Mouse (Mus musculus) ES-Bruce4 (cell line): Measurements from ENCODE around the gene Fam57b. TPM values are rescaled to one million over a fixed set of nuclear protein-coding genes. Genes with fewer than 3 reads are reported as not detected.

Source experiments
- H3K27ac ChIP-seq: 2 replicates; pipeline ENCODE4 v1.5.1; 2012; ENCODE audit warnings: low read length, inconsistent platforms; ENCODE audit not compliant: insufficient read depth
- H3K27me3 ChIP-seq: 2 replicates; pipeline ENCODE4 v1.6.1; 2012; ENCODE audit warnings: mild to moderate bottlenecking, low read length, inconsistent platforms; ENCODE audit not compliant: control insufficient read depth, poor library complexity, insufficient read depth, severe bottlenecking
- H3K36me3 ChIP-seq: 2 replicates; pipeline ENCODE4 v1.6.1; 2012; ENCODE audit warnings: inconsistent platforms, mild to moderate bottlenecking, low read length, moderate library complexity; ENCODE audit not compliant: control insufficient read depth, poor library complexity, insufficient read depth, severe bottlenecking
- H3K4me1 ChIP-seq: one replicate; pipeline ENCODE4 v1.8.1; 2011; ENCODE audit warnings: low read length; ENCODE audit not compliant: control insufficient read depth, insufficient read depth
- H3K4me3 ChIP-seq: 2 replicates; pipeline ENCODE4 v1.5.1; 2011; ENCODE audit warnings: low read depth, mild to moderate bottlenecking, low read length
- H3K9ac ChIP-seq: 2 replicates; pipeline ENCODE4 v1.6.1; 2012; ENCODE audit warnings: low read depth, mild to moderate bottlenecking, inconsistent platforms; ENCODE audit not compliant: poor library complexity, severe bottlenecking
- H3K9me3 ChIP-seq: replicated peaks from 2 replicates; pipeline ENCODE4 v1.6.1; 2012; ENCODE audit warnings: mild to moderate bottlenecking, low read length, inconsistent platforms; ENCODE audit not compliant: control insufficient read depth, poor library complexity, insufficient read depth, severe bottlenecking
- CTCF ChIP-seq: IDR thresholded peaks from one replicate; pipeline ENCODE4 v1.8.1; 2011; ENCODE audit warnings: low read depth, low read length
- EP300 ChIP-seq: IDR thresholded peaks from 2 replicates; pipeline ENCODE4 v1.6.1; 2011; ENCODE audit warnings: low read depth, low read length; ENCODE audit not compliant: insufficient read depth
- POLR2A ChIP-seq: IDR thresholded peaks from one replicate; pipeline ENCODE4 v1.8.1; 2011; ENCODE audit warnings: low read length; ENCODE audit not compliant: insufficient read depth
- polyA plus RNA-seq: library from polyadenylated mRNA; stranded (reverse); fragments of >200 nt; gene quantifications from 2 replicates; pipeline ENCODE4 v1.2.4, GENCODE M21; 2011; ENCODE audit warnings: low read depth; ENCODE audit not compliant: missing spikeins, insufficient read depth, insufficient read length

Gene Fam57b
- polyA plus RNA-seq, 1 experiment, result 2.7 TPM

GRCm38 (mm10) chr7:126803181-126803580 is 5.7 kb downstream of the Fam57b start:
- no peaks in the 10 kb centered on the region for H3K36me3 ChIP-seq

GRCm38 (mm10) chr7:126803751-126804150 is 6.3 kb downstream of the Fam57b start:
- no peak overlapping the region for H3K9ac ChIP-seq
- H3K4me3 ChIP-seq, result no peak overlapping the region
- H3K9me3 ChIP-seq, result no peaks in the 10 kb centered on the region
- H3K27ac ChIP-seq, result no peak overlapping the region
- no peak for TF ChIP-seq CTCF
- TF ChIP-seq POLR2A, result no peak
- TF ChIP-seq EP300, result no peak
- no peaks in the 10 kb centered on the region for H3K27me3 ChIP-seq
- no peaks in the 10 kb centered on the region for H3K36me3 ChIP-seq
- H3K4me1 ChIP-seq, result no peaks in the 10 kb centered on the region

More at GRCm38 (mm10) chr7:126803181-126803580, 5.7 kb downstream of the Fam57b start:
- TF ChIP-seq EP300, result no peak
- TF ChIP-seq CTCF, result no peak
- TF ChIP-seq POLR2A, result no peak
- H3K4me1 ChIP-seq, result no peaks in the 10 kb centered on the region
- H3K9me3 ChIP-seq, result no peaks in the 10 kb centered on the region
- H3K27ac ChIP-seq, result no peak overlapping the region
- no peak overlapping the region for H3K9ac ChIP-seq
- H3K4me3 ChIP-seq, result no peak overlapping the region
- no peaks in the 10 kb centered on the region for H3K27me3 ChIP-seq

GRCm38 (mm10) chr7:126806956-126807355 is 9.5 kb downstream of the Fam57b start:
- H3K4me3 ChIP-seq, result no peak overlapping the region
- no peaks in the 10 kb centered on the region for H3K4me1 ChIP-seq
- TF ChIP-seq POLR2A (no peak), CTCF (no peak), EP300 (no peak)
- no peak overlapping the region for H3K27ac ChIP-seq
- H3K36me3 ChIP-seq, result no peaks in the 10 kb centered on the region
- H3K9ac ChIP-seq, result no peak overlapping the region
- H3K27me3 ChIP-seq, result no peaks in the 10 kb centered on the region
- no peaks in the 10 kb centered on the region for H3K9me3 ChIP-seq

- Histone ChIP-seq H3K9me3 (no peaks in the 10 kb centered on the region), H3K27me3 (no peaks in the 10 kb centered on the region), H3K36me3 (no peaks in the 10 kb centered on the region), H3K4me3 (no peak overlapping the region), H3K27ac (no peak overlapping the region), H3K9ac (no peak overlapping the region), H3K4me1 (no peaks in the 10 kb centered on the region)
- TF ChIP-seq EP300, result no peak
- TF ChIP-seq CTCF, result no peak
- no peak for TF ChIP-seq POLR2A
Measured at GRCm38 (mm10) chr7:126807405-126807804, 9.9 kb downstream of the Fam57b start.

GRCm38 (mm10) chr7:126808703-126809455 is 11.4 kb downstream of the Fam57b start:
- Histone ChIP-seq H3K4me3 (peak overlapping the region; percentile 87), H3K4me1 (peaks cover 3% of the 10 kb centered on the region), H3K36me3 (no peaks in the 10 kb centered on the region), H3K9me3 (no peaks in the 10 kb centered on the region), H3K27ac (peak overlapping the region; percentile 63), H3K27me3 (no peaks in the 10 kb centered on the region), H3K9ac (peak overlapping the region; percentile 71)
- peak; percentile 12 for TF ChIP-seq POLR2A
- peak; percentile 76; the same call in 1 of the 2 replicates for TF ChIP-seq EP300
- no peak for TF ChIP-seq CTCF

GRCm38 (mm10) chr7:126809723-126810369 is 12.4 kb downstream of the Fam57b start:
- Histone ChIP-seq H3K9ac (peak overlapping the region; percentile 71), H3K4me3 (no peak overlapping the region), H3K27ac (no peak overlapping the region; the same call in 1 of the 2 replicates), H3K27me3 (no peaks in the 10 kb centered on the region), H3K9me3 (no peaks in the 10 kb centered on the region), H3K36me3 (no peaks in the 10 kb centered on the region), H3K4me1 (peaks cover 5% of the 10 kb centered on the region)
- TF ChIP-seq POLR2A (no peak), CTCF (no peak), EP300 (no peak)
